Comparison of ENCODE assay signal across 8 mouse cellular contexts in the genomic region with DNA sequence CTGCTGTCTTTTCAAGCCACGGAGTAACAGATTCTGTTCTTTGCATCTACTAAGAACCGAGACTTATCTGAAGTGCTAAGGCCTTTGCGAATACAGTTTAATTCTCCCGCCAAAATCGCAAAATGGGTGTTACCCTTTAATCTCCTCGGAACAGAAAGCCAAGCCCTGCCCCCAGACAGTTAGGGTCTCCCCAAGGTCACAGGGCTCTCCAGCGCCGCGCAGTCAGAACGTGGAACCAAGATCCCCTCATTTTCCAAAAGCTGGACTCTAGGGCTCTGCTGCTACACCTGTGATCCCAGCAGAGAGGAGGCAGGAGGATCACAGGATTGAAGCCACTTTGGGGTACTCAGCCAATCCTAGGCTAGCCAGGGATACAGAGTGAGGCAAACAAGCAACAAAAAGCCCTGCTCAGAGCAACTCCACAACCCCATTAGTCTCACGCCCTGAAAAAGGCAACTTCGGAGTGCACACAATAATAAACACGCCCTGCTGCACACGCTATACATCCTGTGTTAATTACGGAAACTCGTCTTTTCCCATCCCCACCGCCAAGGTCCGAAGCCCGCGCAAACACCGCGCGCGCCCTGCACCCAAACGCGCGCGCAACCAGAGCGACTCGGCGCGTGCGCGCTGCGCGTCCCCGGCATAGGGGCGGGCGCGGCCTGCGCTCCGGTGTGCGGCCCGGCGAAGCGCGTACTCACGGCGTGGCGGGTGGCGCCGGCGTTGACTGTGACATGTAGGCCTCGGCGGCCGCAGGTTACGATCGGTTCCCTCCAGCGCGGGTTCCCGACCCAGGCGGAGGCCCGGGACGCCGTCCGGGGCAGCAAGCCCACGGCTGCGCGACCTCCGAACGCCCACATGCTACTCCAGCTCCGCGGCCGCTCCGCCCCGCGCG. TPM values are rescaled to one million over a fixed set of nuclear protein-coding genes. Genes with fewer than 3 reads are reported as not detected.
DNase-seq lines count a peak whose midpoint lies in the region.

No protein-coding gene starts in this region.

- peak overlapping the region; percentile 70 for H3K4me3 ChIP-seq in hindbrain, embryonic 10.5 days

- peak overlapping the region; percentile 96 for H3K27ac ChIP-seq in hindbrain, embryonic 10.5 days

- no peaks in the 10 kb centered on the region for H3K27me3 ChIP-seq in hindbrain, embryonic 10.5 days (ENCODE audit: insufficient read depth, poor library complexity, severe bottlenecking)

- H3K4me1 ChIP-seq in hindbrain, embryonic 10.5 days (replicated peaks) = peaks cover 11% of the 10 kb centered on the region

- H3K9me3 ChIP-seq in hindbrain, embryonic 10.5 days = no peaks in the 10 kb centered on the region

- H3K36me3 ChIP-seq in hindbrain, embryonic 10.5 days = peaks cover 22% of the 10 kb centered on the region

- WGBS in hindbrain, embryonic 10.5 days = under 1% methylated on average over 78 of the region's 78 CpGs

- DNase-seq in MN1 (ENCODE audit: low spot score) = peak; percentile 76
- DNase-seq in cerebellum, adult 8-10 months = peak; percentile 88
- peak; percentile 88 for DNase-seq in forelimb bud, embryonic 11.5 days (ENCODE audit: low read depth, low spot score)
- DNase-seq in hindbrain, embryonic 10.5 days (ENCODE audit: low spot score) = peak; percentile 84
- peak; percentile 75 to 84 for DNase-seq in layer of hippocampus, postnatal 10 days (ENCODE audit: low spot score in 2 of 2)
- DNase-seq in lung, postnatal 10 days = peak; percentile 80
- DNase-seq in ovary, postnatal 14 days (ENCODE audit: low spot score) = peak; percentile 65
- peak; percentile 85 for DNase-seq in thymus, postnatal 14 days

RNA-seq across cellular contexts. Expression of a gene that starts 0.5 kb away (rescaled TPM):
- 56.7 and 58.1 TPM in 2 replicates for polyA plus RNA-seq in hindbrain, embryonic 10.5 days (2016; fragmentation: Nextera tagmentation; extraction: Ambion mirVana)
- 10 to 100 TPM; 12.2 TPM for total RNA-seq in layer of hippocampus, postnatal 10 days (2021)

RNA-seq across cellular contexts. Expression of a gene that starts 55.1 kb away (rescaled TPM):
- polyA plus RNA-seq in hindbrain, embryonic 10.5 days (2016; fragmentation: Nextera tagmentation; extraction: Ambion mirVana) = 26.7 and 30.0 TPM in 2 replicates
- total RNA-seq in layer of hippocampus, postnatal 10 days (2021) = 10 to 100 TPM; 20.7 to 25.9 TPM

Comparison
In these comparisons a context has a peak if more than half of its experiments do, and no peak if none do; other contexts are left out.
1. Peak in every context shown above with its lines: DNase-seq, H3K4me3 ChIP-seq and H3K27ac ChIP-seq.